Mouse (Mus musculus): ENCODE data around the gene Gm8439.
A peak's percentile ranks its signal among the peaks of the same experiment; 100 is the strongest.
"Not testable (repeated sequence)": the region's sequence is repeated elsewhere in the genome, so short reads cannot be mapped to it uniquely, and the experiment has no call there.

Gm8439 gene

GRCm38 (mm10) chr4:120588445-120588844 is at the start of gene Gm8439:
TSS of gene Gm8439 (plus strand) at chr4:120588745.
- DNase-seq (ENCODE audit: low read depth, low spot score): no peak

DNA sequence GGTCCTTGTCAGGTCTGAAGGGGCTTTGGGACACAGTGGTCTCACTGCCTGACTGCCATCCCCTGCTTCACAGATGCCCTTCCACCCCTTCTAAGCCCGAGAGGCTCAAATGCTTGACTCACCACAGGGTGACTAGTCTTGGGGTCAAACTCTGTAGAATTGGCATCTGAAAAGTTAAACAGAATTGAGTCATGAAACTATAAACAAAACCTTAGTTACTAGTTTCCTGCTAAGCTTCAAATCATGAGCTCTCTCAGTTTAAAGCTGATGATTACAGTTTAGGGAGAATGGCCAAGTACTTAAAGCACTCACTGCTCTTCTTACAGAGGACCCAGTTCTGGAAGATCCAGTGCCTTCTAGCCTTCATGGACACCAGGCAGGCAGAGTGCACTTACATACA is 43.6 kb upstream of the Gm8439 start:
- no peak for DNase-seq (ENCODE audit: low read depth, low spot score)

DNA sequence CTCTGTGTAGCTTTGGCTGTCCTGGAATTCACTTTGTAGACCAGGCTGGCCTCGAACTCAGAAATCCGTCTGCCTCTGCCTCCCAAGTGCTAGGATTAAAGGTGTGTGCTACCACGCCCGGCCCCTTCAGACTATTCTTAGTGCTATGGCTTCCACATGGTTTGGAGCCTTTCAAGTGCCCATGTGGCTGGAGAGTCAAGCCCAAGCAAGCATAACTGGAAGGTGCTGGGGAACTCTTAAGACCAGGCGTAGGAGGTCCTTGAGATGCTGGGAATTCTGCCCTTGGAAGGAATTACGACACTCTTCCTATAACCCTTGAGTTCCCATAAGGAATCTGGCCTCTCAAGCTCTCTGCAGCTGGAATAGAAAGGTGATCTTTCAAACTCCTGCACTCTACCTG is 32.0 kb upstream of the Gm8439 start:
- DNase-seq (ENCODE audit: low read depth, low spot score): no peak

DNA sequence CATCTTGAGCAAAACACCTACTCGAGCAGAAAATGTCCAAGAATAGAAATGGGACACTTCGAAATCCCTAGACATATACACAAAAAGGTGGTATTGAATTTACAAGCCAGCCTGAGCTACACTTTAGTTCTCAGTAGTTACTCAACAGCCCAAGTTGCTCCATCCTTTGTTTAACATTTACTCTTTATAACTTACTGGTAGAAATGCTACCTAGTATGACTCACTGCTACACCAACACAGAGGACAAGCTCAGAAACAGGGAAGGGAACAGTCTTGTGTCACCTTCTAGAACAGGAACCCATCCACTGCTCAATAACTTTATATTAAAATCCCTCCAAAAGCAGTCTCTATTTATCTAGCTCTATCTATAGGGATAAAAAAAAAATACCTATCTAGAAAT is 22.8 kb upstream of the Gm8439 start:
- DNase-seq (ENCODE audit: low read depth, low spot score): no peak

DNA sequence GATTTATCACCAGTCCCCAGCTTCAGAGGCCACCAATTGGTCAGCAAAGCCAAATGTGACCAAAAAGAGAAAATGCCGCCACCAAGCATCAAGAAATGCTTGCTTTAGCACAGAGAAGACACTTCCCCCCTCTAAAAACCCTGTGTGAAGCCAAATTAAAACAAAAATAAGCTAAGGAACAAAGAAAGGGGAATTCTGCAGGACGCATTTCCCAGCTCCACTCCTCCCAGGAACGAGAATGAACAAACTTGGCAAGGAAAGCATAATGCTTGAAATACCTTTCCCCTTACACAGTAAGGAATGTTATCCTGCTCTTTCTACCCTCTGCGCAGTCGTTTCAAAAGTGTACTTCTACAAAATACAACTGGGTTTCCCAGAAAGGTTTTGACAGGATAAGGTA is 20.5 kb upstream of the Gm8439 start:
- DNase-seq (ENCODE audit: low read depth, low spot score): no peak

DNA sequence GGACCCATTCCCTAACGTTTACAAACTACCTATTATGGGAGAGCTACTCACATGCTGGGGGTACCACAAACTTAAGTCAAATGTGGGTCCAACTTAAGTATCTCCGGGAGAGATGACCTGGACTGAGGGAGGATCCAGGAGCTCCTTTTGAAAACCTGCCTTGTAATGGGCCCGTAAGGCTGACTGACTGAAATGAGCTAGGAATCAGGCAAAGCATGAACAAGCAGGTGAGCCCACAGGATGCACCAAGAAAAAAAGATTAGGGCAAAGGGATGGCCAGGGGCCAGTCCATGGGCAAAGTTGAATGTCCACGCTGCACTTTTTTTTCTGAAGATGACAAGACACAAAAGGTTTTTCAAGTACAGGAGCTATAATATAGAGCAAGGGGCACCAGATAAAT is 19.5 kb upstream of the Gm8439 start:
- DNase-seq (ENCODE audit: low read depth, low spot score): no peak

- peak; percentile 94 for DNase-seq (ENCODE audit: low read depth, low spot score)
Observed at GRCm38 (mm10) chr4:120569486-120570437, 18.8 kb upstream of the Gm8439 start, which contains the start of gene Ctps. TSS of gene Ctps (minus strand) at chr4:120570276.

DNA sequence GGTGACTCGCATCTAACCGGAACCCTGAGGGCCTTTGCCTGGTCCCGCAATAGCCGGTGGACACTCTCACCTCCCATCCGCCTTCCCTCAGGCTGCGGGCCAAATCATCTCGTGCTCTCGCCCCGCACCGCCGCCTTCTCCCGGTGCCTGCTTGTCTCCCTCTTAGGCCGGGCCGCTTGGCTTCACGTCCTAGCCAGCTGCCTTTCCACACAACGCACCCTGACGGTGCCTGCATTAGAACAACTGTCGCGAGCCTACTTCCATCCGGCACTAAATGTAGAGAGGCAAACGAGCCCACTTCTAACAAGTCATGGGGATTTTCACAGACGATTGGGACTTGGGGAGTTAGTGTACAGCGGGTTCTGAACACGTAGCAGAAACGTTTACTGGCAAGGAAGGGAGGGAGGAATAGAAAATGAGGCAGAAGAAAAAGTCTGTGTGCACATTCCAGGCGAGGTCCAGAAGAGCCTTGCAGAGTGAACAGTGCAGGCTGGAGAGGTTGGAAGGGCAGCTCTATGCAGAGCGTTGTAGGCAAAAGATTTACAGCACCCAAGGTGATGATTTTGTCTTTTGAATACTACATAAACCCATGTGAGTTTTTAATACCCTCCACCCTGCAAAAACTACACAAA is 18.0 kb upstream of the Gm8439 start:
- no peak for DNase-seq (ENCODE audit: low read depth, low spot score)

DNA sequence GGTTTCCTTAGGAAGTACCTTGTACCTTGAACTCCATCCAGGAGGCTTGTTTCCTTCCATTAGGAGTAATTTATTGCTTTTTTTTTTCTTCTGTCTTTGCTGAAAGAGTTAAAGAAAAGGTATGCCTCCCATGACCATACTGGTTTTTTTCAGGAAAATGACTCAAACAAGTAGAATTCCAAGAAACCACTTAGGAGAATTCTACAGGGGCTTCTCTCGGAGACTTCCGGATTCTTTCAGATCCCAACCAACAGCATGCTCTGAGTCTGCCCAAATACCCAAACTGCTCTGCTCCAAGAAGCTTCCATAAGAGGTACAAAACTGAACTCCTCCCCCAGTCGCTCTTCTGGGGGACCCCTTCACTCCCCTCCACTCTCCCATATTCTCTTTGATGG is 17.5 kb upstream of the Gm8439 start:
- no peak for DNase-seq (ENCODE audit: low read depth, low spot score)

GRCm38 (mm10) chr4:120571691-120572090 is 16.9 kb upstream of the Gm8439 start:
- DNase-seq (ENCODE audit: low read depth, low spot score): no peak

- DNase-seq (ENCODE audit: low read depth, low spot score): no peak
Observed at GRCm38 (mm10) chr4:120580894-120581293, 7.7 kb upstream of the Gm8439 start.

- no peak for DNase-seq (ENCODE audit: low read depth, low spot score)
Observed at GRCm38 (mm10) chr4:120581711-120582110, 6.8 kb upstream of the Gm8439 start.

DNA sequence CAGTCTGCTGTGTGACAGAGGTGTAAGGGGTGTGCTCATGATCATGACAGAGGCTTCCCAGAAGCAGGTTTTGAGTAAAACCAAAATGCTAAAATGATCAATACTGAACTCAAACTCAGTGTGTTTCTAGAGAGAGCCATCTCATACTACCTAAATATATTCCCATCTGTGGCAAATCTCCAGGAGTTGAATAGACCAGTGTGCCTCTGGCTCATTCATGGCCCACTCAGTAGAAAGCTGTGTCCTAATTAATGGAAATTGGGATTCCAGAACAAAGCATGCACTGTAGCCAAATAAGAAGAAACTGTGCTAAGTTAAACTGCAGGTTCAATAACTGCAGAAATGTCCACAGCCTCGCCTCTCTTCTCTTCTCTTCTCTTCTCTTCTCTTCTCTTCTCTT is 1.6 kb upstream of the Gm8439 start:
- DNase-seq (ENCODE audit: low read depth, low spot score): no peak

- DNase-seq (ENCODE audit: low read depth, low spot score): no peak
Observed at GRCm38 (mm10) chr4:120589070-120589469, 525 bp downstream of the Gm8439 start.

DNA sequence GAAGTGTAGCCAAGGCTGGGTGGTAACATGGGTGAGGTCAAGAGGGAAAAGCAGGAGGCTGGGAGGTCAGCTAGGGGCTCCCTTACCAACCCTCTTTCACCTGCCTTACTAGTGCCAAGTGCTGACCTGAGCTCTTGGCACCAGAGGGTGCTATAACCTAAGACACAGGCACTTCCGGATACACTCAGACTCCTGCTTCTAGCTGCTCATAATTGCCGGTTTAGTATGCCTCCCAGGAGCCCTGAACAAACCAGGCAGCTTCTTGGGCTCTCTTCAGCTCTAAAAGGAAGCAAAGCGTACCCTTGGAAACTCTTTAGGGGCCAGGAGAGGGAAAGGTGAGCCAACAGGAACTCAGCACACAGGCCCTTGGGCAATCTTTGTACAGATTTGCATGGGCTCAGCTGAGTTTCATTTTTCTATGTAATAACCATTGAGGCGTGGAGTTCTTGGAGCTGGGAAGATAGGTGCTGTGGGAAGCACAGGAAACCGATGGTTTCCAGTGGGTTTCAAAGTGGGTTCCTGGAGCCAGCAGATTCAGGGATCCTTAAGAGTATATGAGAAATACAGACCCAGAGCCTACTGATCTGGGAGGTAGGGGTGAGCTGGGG is 1.4 kb downstream of the Gm8439 start:
- DNase-seq (ENCODE audit: low read depth, low spot score): peak; percentile 81

DNA sequence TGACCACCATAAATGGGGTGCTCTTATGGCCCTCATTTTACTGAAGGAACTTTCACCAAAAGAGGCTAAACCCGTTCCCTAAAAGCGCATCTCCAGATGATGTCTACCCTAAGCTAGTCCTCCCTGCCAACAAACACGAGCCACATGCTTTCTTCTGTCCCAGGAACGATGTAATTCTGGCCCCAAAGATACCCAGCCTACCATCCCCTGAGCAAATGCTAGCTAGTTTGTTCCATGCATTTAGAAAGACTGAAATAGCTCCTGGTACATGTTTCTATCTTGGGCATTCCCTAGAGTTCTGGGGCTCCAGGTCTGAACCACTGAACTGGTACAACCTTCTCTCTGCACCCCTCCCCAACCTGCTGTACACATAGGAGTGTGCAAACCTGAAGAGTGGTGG is 2.4 kb downstream of the Gm8439 start:
- DNase-seq (ENCODE audit: low read depth, low spot score): no peak

DNA sequence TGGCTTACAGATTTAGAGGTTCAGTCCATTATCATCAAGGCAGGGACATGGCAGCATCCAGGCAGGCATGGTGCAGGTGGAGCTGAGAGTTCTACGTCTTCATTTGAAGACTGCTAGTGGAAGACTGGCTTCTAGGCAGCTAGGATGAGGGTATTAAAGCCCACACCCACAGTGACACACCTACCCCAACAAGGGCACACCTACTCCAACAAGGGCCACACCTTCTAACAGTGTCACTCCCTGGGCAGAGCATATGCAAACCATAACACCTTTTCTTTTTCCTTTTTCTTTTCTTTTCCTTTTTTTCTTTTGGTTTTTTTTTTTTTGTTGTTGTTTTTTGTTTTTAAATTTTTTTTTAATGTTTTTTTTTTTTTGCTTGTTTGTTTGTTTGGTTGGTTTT is 7.7 kb downstream of the Gm8439 start:
- not testable (repeated sequence) for DNase-seq (ENCODE audit: low read depth, low spot score)

GRCm38 (mm10) chr4:120598922-120599321 is 10.4 kb downstream of the Gm8439 start:
- DNase-seq (ENCODE audit: low read depth, low spot score): no peak

DNA sequence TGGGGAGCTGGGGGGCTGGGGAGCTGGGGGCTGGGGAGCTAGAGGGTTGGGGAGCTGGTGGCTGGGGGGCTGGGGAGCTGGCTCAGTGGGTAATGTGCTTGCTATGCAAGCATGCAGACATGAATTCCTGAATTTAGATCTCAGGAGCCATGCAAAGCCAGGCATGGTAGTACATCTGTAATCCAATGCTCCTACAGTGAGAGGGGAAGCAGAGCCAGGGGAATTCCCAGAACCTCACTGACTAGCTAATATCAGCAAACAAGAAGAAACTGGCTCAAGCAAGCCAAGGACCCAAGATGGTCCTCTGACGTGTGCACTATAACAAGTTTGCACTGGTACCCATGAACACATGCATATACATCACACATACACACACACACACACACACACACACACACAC is 13.2 kb downstream of the Gm8439 start:
- no peak for DNase-seq (ENCODE audit: low read depth, low spot score)

DNA sequence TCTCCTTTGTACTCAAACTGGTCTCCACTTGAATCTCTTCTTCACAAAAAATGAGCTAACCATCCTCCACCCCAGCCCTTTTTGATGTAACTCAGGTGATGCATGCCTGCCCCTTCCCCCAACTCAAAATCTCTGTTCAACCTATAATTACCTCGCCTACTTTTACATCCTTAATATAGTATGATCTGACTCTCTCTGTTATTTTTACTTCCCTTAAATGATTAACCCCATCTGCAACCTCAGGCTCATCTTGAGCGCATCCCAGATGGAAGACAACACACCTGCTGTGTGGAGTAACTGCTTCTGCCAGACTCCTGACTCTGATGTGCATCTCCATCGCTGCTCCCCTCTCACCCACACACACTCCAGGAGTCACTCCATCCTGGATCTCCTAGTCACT is 14.1 kb downstream of the Gm8439 start:
- no peak for DNase-seq (ENCODE audit: low read depth, low spot score)

DNA sequence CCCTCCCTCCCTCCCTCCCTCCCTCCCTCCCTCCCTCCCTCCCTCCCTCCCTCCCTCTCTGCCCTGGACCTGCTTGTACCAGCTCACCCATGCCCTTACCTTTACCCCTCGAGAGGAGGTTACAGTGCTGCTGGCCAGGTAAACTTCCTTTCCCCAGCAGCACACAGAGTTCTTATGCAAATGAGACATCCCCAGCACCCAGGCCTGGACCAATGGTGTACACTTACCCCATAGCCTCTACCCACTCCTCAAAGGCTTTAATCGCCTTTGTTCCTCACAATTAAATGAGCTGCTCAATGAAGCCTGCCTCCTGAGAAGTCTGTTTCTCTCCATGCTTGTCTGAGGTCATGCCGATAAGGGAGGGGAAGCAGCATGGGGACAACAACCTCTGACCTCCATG is 18.4 kb downstream of the Gm8439 start:
- DNase-seq (ENCODE audit: low read depth, low spot score): no peak

- no peak for DNase-seq (ENCODE audit: low read depth, low spot score)
Observed at GRCm38 (mm10) chr4:120611005-120611404, 22.5 kb downstream of the Gm8439 start.

All from forelimb bud, embryonic 11.5 days (tissue).